Mouse (Mus musculus) MEL (cell line): ENCODE results near the gene Imp4.

Experiments used
- CTCF ChIP-seq, 3 experiments: IDR thresholded peaks in 2 of 3; conservative IDR thresholded peaks in 1 of 3; 2 replicates each; pipeline ENCODE4 v1.5.1; 2011 to 2012; ENCODE audit warnings: low read length in 3 of 3, low read depth in 2 of 3, mild to moderate bottlenecking in 2 of 3, improper control_type of control experiment in 1 of 3, inconsistent platforms in 1 of 3, mixed read lengths in 1 of 3, moderate library complexity in 1 of 3; ENCODE audit not compliant: control insufficient read depth in 1 of 3, insufficient read depth in 1 of 3, poor library complexity in 1 of 3, severe bottlenecking in 1 of 3
- GATA1 ChIP-seq: IDR thresholded peaks from 2 replicates; pipeline ENCODE4 v1.6.1; 2011; ENCODE audit warnings: low read depth, low read length, improper control_type of control experiment
- KAT2A ChIP-seq: conservative IDR thresholded peaks from 2 replicates; pipeline ENCODE4 v1.6.1; 2012; ENCODE audit warnings: low read depth, low read length, improper control_type of control experiment, inconsistent platforms
- MAFK ChIP-seq: IDR thresholded peaks from 2 replicates; pipeline ENCODE4 v1.6.1; 2011; ENCODE audit warnings: low read depth, mild to moderate bottlenecking, low read length, improper control_type of control experiment, borderline replicate concordance
- MXI1 ChIP-seq: IDR thresholded peaks from 2 replicates; pipeline ENCODE4 v1.6.1; 2011; ENCODE audit warnings: mild to moderate bottlenecking, low read depth, low read length, improper control_type of control experiment
- NRF1 ChIP-seq: IDR thresholded peaks from 2 replicates; pipeline ENCODE4 v1.6.1; 2014; ENCODE audit warnings: low read depth, mild to moderate bottlenecking, inconsistent platforms, low read length, improper control_type of control experiment, moderate library complexity; ENCODE audit not compliant: poor library complexity, insufficient read depth, severe bottlenecking
- POLR2AphosphoS2 ChIP-seq: IDR thresholded peaks from 2 replicates; pipeline ENCODE4 v1.6.1; 2011; ENCODE audit warnings: low read length, improper control_type of control experiment
- RCOR1 ChIP-seq: IDR thresholded peaks from 2 replicates; pipeline ENCODE4 v1.6.1; 2012; ENCODE audit warnings: low read depth, mild to moderate bottlenecking, inconsistent platforms, low read length, improper control_type of control experiment
- SMC3 ChIP-seq: IDR thresholded peaks from 2 replicates; pipeline ENCODE4 v1.6.1; 2011; ENCODE audit warnings: low read depth, low read length, improper control_type of control experiment
- TCF12 ChIP-seq: IDR thresholded peaks from 2 replicates; pipeline ENCODE4 v1.6.1; 2014; ENCODE audit warnings: low read depth, mild to moderate bottlenecking, inconsistent platforms, low read length, improper control_type of control experiment, moderate library complexity
- UBTF ChIP-seq: IDR thresholded peaks from 2 replicates; pipeline ENCODE4 v1.6.1; 2012; ENCODE audit warnings: low read depth, mild to moderate bottlenecking, inconsistent platforms, low read length, improper control_type of control experiment, moderate library complexity, borderline replicate concordance; ENCODE audit not compliant: insufficient read depth
- USF1 ChIP-seq: IDR thresholded peaks from 2 replicates; pipeline ENCODE4 v1.6.1; 2014; ENCODE audit warnings: low read depth, mild to moderate bottlenecking, inconsistent platforms, low read length, improper control_type of control experiment, moderate library complexity
- ZMIZ1 ChIP-seq: IDR thresholded peaks from 2 replicates; pipeline ENCODE4 v1.6.1; 2012; ENCODE audit warnings: low read depth, mild to moderate bottlenecking, inconsistent platforms, low read length, improper control_type of control experiment, moderate library complexity
- ZNF384 ChIP-seq: IDR thresholded peaks from 2 replicates; pipeline ENCODE4 v1.6.1; 2012; ENCODE audit warnings: low read depth, mild to moderate bottlenecking, inconsistent platforms, low read length, improper control_type of control experiment

DNA sequence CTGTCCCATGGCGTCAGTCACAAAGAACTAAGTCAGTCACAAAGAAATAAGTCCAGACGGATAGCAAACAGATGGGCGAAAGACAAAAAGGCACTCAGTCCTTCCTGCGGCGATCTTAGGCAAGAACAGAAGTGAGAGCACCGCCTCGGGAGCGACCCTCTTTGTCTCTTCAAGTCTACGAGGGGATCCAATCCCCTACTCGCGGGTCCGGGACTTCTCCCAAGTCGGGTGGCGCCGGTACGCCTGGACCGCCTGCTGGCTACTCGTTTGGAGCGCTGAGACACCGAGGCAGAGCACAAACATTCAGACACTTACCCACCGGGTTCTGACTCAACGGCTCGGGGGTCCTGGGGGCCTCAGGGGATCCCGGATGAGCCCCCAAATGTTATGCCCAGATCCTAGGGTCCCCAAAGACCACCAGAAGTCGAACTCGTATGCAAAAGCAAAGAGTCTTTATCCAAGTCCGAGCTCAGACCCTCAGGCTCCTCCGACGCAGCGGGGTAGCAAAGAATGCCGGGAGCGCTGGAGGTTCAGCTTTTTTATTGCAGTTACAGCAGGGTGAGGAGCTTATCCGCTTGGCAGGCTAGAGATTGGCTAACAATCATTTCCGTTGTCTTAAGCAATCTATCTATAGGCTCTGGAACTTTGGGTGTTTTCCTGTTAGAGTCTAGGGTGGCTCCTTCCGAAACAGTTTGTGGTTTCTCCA, 6.7 kb upstream of the Imp4 start:
- no peak for TF ChIP-seq KAT2A
- no peak for TF ChIP-seq TCF12
- no peak for TF ChIP-seq ZMIZ1
- TF ChIP-seq ZNF384: no peak
- TF ChIP-seq CTCF (IDR thresholded peaks at IDR 0.05 in 2 of 3, conservative IDR thresholded peaks at IDR 0.05 in 1 of 3; ENCODE audit: control insufficient read depth in 1 of 3, insufficient read depth in 1 of 3, low read depth in 2 of 3, low read length in 3 of 3, poor library complexity in 1 of 3, severe bottlenecking in 1 of 3): no peak
- no peak for TF ChIP-seq MXI1
- TF ChIP-seq MAFK: no peak
- no peak for TF ChIP-seq NRF1
- no peak for TF ChIP-seq GATA1
- TF ChIP-seq RCOR1: no peak
- no peak for TF ChIP-seq UBTF
- TF ChIP-seq SMC3: no peak
- TF ChIP-seq POLR2AphosphoS2: no peak
- TF ChIP-seq USF1: no peak
